Mouse (Mus musculus) heart, postnatal 0 days (tissue): Measurements from ENCODE around the gene Pwp1. TPM values are rescaled to one million over a fixed set of nuclear protein-coding genes. Genes with fewer than 3 reads are reported as not detected.

Experiments used
- ATAC-seq: fragments of 200-750 bp; cut with Nextera tagmentation; 2 replicates; pipeline ENCODE4 v1.8.0; 2017; ENCODE audit warnings: low read depth, moderate number of reproducible peaks, moderate library complexity; ENCODE audit not compliant: insufficient read depth
- DNase-seq: peaks from one replicate; pipeline ENCODE4 v3.0.0-alpha.2; 2016; ENCODE audit warnings: low spot score
- H3K27ac ChIP-seq: fragments of 300-500 bp; sonication (generic); 2 replicates; pipeline ENCODE4 v1.5.1; 2014; ENCODE audit warnings: low read depth, mild to moderate bottlenecking
- H3K27me3 ChIP-seq: fragments of 300-500 bp; sonication (generic); 2 replicates; pipeline ENCODE4 v1.6.1; 2014; ENCODE audit warnings: low read length, mixed read lengths; ENCODE audit not compliant: control insufficient read depth, insufficient read depth
- H3K36me3 ChIP-seq: fragments of 300-500 bp; sonication (generic); replicated peaks from 2 replicates; pipeline ENCODE4 v1.6.1; 2014; ENCODE audit warnings: low read length, mixed read lengths; ENCODE audit not compliant: control insufficient read depth, insufficient read depth
- H3K4me1 ChIP-seq: fragments of 300-500 bp; sonication (generic); 2 replicates; pipeline ENCODE4 v1.6.1; 2014; ENCODE audit warnings: antibody characterized with exemption; ENCODE audit not compliant: control insufficient read depth, insufficient read depth
- H3K4me2 ChIP-seq: fragments of 300-500 bp; sonication (generic); 2 replicates; pipeline ENCODE4 v1.6.1; 2014; ENCODE audit warnings: low read depth, mild to moderate bottlenecking, low read length, moderate library complexity
- H3K4me3 ChIP-seq: fragments of 300-500 bp; sonication (generic); 2 replicates; pipeline ENCODE4 v1.5.1; 2014; ENCODE audit warnings: low read depth, low read length
- H3K9ac ChIP-seq: fragments of 300-500 bp; sonication (generic); replicated peaks from 2 replicates; pipeline ENCODE4 v1.6.1; 2014; ENCODE audit warnings: low read depth, low read length, mixed read lengths
- H3K9me3 ChIP-seq: fragments of 300-500 bp; sonication (generic); replicated peaks from 2 replicates; pipeline ENCODE4 v1.6.1; 2016; ENCODE audit warnings: low read length; ENCODE audit not compliant: control insufficient read depth
- CTCF ChIP-seq: IDR thresholded peaks from 2 replicates; pipeline ENCODE4 v1.5.1; 2016; ENCODE audit warnings: antibody characterized with exemption, control low read depth, low read depth
- EP300 ChIP-seq: IDR thresholded peaks from 2 replicates; pipeline ENCODE4 v1.6.1; 2016; ENCODE audit warnings: antibody characterized with exemption, low read depth
- WGBS: fragments of 180-500 bp; shearing (Covaris S2); extraction: QIAGEN DNeasy Blood & Tissue Kit; methylation state at CpG from one replicate; pipeline ENCODE4 v1.1.7; 2014; 5-methylcytosine and 5-hydroxymethylcytosine counted together
- polyA plus RNA-seq: library from polyadenylated mRNA; unstranded; fragments of >200 nt; fragmentation: Nextera tagmentation; extraction: Ambion mirVana; gene quantifications from 2 replicates; pipeline ENCODE4 v1.2.1, GENCODE M21; 2015
- total RNA-seq: library from RNA; depleted of rRNA; stranded (reverse); fragments of >200 nt; gene quantifications from 2 replicates; pipeline ENCODE4 v1.2.3, GENCODE M21; 2014; ENCODE audit warnings: low replicate concordance

The Pwp1 gene
- total and polyA plus RNA-seq, 2 experiments from 2014 or later = 29.1 to 29.4 TPM

- H3K4me3 ChIP-seq = peak overlapping the region; percentile 97
- peak overlapping the region; percentile 81 for H3K9ac ChIP-seq
- TF ChIP-seq CTCF (no peak), EP300 (no peak)
- H3K27ac ChIP-seq = peak overlapping the region; percentile 69
- H3K4me2 ChIP-seq = peak overlapping the region; percentile 89
- WGBS = under 1% methylated on average over 55 of the region's 55 CpGs
- ATAC-seq (peak; percentile 95), DNase-seq (peak; percentile 89)
- H3K4me1 ChIP-seq = peaks cover 6% of the 10 kb centered on the region; the same call in 1 of the 2 replicates
- H3K36me3 ChIP-seq = peaks cover 30% of the 10 kb centered on the region
- no peaks in the 10 kb centered on the region for H3K9me3 ChIP-seq
- no peaks in the 10 kb centered on the region for H3K27me3 ChIP-seq
These were observed 42.6 kb downstream of the Pwp1 start for GRCm38 (mm10) chr10:85871698-85872478.

GRCm38 (mm10) chr10:85872479-85872773, 43.1 kb downstream of the Pwp1 start:
- Histone ChIP-seq H3K4me1 (peaks cover 6% of the 10 kb centered on the region; the same call in 1 of the 2 replicates), H3K9ac (peak overlapping the region; percentile 81), H3K4me3 (peak overlapping the region; percentile 97), H3K27ac (peak overlapping the region; percentile 69), H3K4me2 (peak overlapping the region; percentile 89), H3K9me3 (no peaks in the 10 kb centered on the region), H3K36me3 (peaks cover 33% of the 10 kb centered on the region), H3K27me3 (no peaks in the 10 kb centered on the region)
- WGBS = under 1% methylated on average over 5 of the region's 5 CpGs
- DNase-seq (peak; percentile 9), ATAC-seq (no peak)
- no peak for TF ChIP-seq EP300
- TF ChIP-seq CTCF = no peak

GRCm38 (mm10) chr10:85873861-85874544, 44.7 kb downstream of the Pwp1 start:
- peaks cover 49% of the 10 kb centered on the region for H3K36me3 ChIP-seq

GRCm38 (mm10) chr10:85875812-85876211, 46.5 kb downstream of the Pwp1 start:
- WGBS = 89% methylated on average over 5 of the region's 5 CpGs
- no peak overlapping the region for H3K4me3 ChIP-seq
- H3K4me2 ChIP-seq = no peak overlapping the region
- no peak for TF ChIP-seq CTCF
- no peak for TF ChIP-seq EP300
- no peak for ATAC-seq
- H3K9ac ChIP-seq = no peak overlapping the region
- H3K36me3 ChIP-seq = peaks cover 67% of the 10 kb centered on the region
- no peak for DNase-seq
- H3K27me3 ChIP-seq = no peaks in the 10 kb centered on the region
- no peak overlapping the region for H3K27ac ChIP-seq
- H3K9me3 ChIP-seq = no peaks in the 10 kb centered on the region
- peaks cover 6% of the 10 kb centered on the region; the same call in 1 of the 2 replicates for H3K4me1 ChIP-seq

More at GRCm38 (mm10) chr10:85873861-85874544, 44.7 kb downstream of the Pwp1 start:
- no peak overlapping the region for H3K27ac ChIP-seq
- no peak overlapping the region for H3K4me3 ChIP-seq
- no peak overlapping the region for H3K9ac ChIP-seq
- H3K4me2 ChIP-seq = no peak overlapping the region
- H3K27me3 ChIP-seq = no peaks in the 10 kb centered on the region
- 88% methylated on average over 13 of the region's 13 CpGs for WGBS
- H3K9me3 ChIP-seq = no peaks in the 10 kb centered on the region
- DNase-seq (no peak), ATAC-seq (no peak)
- no peak for TF ChIP-seq CTCF
- TF ChIP-seq EP300 = no peak
- H3K4me1 ChIP-seq = peaks cover 6% of the 10 kb centered on the region; the same call in 1 of the 2 replicates

- no peak for ATAC-seq
- H3K9ac ChIP-seq = no peak overlapping the region
These were observed 50.7 kb downstream of the Pwp1 start for GRCm38 (mm10) chr10:85879886-85880486.

More at GRCm38 (mm10) chr10:85879886-85880486, 50.7 kb downstream of the Pwp1 start:
- no peak overlapping the region for H3K27ac ChIP-seq
- H3K36me3 ChIP-seq = peaks cover 92% of the 10 kb centered on the region
- no peak overlapping the region for H3K4me3 ChIP-seq
- 89% methylated on average over 8 of the region's 8 CpGs for WGBS
- H3K4me1 ChIP-seq = no peaks in the 10 kb centered on the region
- no peak overlapping the region for H3K4me2 ChIP-seq
- no peaks in the 10 kb centered on the region for H3K9me3 ChIP-seq
- TF ChIP-seq CTCF (no peak), EP300 (no peak)
- H3K27me3 ChIP-seq = no peaks in the 10 kb centered on the region
- no peak for DNase-seq
